Mouse (Mus musculus): ENCODE measurements around the gene Mfrp.
"Not testable (repeated sequence)": the region's sequence is repeated elsewhere in the genome, so short reads cannot be mapped to it uniquely, and the experiment has no call there.

The Mfrp gene

GRCm38 (mm10) chr9:44106596-44106995, 5.1 kb downstream of the Mfrp start:
- DNase-seq = no peak

- peak; percentile 91 for DNase-seq
Observed at GRCm38 (mm10) chr9:44107110-44107509, 5.6 kb downstream of the Mfrp start, which contains the start of gene C1qtnf5. TSS of gene C1qtnf5 (plus strand) at chr9:44107245.

DNA sequence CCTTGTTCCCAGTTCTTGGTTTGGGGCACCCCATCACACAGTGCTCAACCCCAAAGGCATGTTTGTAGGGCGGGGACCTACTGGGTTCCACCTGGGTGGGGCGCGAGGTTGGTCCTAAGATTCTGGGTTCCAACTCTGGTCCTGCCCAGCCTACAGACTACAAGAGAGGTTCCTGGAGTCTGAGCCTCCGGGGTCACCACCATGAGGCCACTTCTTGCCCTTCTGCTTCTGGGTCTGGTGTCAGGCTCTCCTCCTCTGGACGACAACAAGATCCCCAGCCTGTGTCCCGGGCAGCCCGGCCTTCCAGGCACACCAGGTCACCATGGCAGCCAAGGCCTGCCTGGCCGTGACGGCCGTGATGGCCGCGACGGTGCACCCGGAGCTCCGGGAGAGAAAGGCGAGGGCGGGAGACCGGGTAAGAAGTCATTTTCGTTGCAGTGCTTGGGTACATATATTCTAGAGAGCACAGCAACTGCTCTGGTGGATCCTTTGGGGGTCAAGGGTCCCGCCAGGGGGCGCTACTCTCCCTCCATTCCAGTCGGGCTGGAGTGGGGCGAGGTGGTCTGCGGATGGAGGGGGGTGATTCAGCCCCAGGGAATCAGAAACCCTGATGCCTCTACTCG, 6.1 kb downstream of the Mfrp start:
- DNase-seq = no peak

GRCm38 (mm10) chr9:44108269-44109055, 6.9 kb downstream of the Mfrp start:
- DNase-seq = no peak

DNA sequence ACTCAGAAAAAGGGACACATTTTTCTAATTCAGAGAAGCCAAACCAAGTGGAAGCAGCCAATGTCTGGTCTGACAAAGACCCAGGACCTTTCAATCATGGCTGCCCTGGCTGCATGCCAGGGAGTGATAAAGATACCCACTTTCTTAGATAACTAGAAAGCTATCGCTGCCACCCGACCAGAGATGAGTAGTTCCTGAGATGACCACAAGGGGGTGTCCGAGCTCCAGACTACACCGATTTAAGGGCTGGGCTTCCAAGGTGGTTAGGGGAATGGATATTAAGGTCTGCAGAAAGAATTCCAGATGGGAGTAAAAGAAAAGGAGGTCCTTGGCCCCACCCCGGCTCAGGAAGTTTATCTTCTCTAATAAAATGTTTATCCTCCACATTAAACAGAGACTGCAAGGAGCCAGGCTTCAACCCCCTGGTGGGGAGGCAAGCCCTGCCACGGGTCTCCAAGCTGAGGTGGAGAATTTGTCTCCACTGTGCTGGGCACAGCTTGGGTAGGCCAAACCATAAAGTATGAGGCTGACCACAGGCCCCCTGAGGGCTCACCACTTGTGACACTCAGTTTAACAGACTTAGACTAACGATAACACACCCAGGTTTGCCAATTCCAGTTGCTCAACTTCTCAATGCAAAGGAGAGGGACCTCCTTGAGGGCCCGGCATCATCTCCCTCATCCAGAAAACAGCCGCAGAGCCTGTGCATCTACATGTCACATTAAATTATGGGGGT, 8.0 kb downstream of the Mfrp start:
- DNase-seq = peak; percentile 82

DNA sequence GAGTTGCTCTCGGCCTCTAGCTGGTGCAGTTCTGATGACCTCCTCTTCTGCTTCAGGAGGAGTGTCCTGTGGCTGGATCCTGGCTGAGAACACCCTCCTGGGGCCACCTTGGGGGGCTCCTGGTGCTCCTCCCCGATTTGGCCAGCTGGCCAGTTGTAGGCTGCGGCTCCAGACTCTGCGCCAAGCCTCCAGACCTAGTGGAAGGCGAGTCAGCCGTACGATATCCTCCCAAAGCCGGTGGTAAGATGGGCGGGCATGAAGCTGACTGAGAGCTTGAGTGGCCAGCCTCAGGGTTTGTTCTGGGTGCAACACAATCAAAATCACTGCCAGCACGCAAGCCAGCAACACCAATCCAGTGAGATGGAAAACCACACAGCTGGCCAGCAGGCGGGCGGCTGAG, 10.4 kb downstream of the Mfrp start:
- DNase-seq = not testable (repeated sequence)

DNA sequence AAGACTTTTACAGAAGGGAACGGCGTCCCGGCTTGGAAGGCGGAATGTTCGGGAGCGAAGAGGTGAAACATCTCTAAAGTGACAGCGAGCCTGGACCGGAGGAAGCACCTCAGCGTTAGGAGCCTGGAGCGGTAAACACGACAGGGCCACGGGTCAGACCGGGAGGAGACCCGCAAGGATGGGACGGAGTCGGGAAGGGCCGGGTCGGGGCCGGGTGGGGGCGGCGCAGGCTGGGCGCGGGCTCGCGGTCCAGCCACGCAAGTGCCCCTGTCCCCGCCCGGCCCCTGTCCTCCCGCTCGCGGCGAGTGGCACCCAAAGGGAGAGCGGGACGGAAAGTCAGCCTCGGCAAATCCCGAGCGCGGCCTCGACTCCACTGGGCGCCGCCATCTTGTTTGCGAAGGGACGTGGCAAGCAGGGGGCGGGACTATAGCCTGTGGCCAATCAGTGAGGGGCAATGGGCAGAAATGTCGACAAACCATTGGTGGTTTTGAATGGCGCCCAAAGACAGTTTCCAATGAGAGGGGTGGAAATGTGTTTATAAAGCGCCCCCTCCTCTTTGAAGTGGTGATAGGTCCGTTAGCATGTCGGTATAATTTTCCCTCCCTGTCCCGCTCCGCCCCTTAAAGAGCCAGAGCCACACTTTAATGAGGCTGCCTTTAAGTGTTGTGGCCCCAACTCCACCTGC, 11.7 kb downstream of the Mfrp start, which contains the start of the genes Gm49380 and Rnf26:
Gm49380 (minus strand) TSS at position 396 of the 685 bp plus-strand sequence.
Rnf26 (minus strand) TSS at position 413 of the 685 bp plus-strand sequence.
- peak; percentile 97 for DNase-seq

- no peak for DNase-seq
Observed at GRCm38 (mm10) chr9:44114453-44114852, 12.9 kb downstream of the Mfrp start.

- no peak for DNase-seq
Observed at GRCm38 (mm10) chr9:44115599-44115998, 14.1 kb downstream of the Mfrp start.

DNA sequence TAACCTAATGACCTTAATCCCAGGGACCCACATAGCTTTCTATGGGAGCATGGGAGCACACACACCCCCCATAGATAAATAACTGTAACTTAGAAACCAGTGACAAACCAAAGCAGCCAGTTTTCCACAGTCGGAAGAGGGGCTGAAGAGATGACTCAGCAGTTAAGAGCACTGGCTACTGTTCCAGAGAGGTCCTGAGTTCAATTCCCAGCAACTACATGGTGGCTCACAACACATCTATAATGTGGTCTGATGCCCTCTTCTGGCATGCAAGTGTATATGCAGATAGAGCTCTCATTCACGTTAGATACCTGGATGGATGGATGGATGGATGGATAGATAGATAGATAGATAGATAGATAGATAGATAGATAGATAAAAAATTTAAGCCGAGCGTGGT, 14.7 kb downstream of the Mfrp start:
- DNase-seq = no peak

DNA sequence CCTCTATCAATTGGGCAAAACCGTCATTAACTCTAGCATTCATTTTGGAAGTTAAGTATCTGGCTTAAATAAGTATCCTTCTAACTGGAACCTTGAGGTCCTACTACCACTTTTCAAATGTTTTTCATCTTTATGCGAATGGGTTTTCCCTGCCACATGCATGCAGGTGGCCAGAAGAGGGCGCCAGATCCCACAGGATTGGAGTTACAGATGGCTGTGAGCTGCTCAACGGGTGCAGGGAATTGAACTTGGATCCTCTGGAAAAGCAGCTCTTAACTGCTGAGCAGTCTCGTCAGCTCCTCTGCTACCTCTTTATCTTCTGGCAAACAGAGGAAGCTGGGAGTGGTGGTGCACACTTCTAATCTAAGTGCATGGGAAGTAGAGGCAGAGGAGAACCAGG, 17.5 kb downstream of the Mfrp start:
- DNase-seq = no peak

GRCm38 (mm10) chr9:44119948-44120465, 18.5 kb downstream of the Mfrp start:
- no peak for DNase-seq

DNA sequence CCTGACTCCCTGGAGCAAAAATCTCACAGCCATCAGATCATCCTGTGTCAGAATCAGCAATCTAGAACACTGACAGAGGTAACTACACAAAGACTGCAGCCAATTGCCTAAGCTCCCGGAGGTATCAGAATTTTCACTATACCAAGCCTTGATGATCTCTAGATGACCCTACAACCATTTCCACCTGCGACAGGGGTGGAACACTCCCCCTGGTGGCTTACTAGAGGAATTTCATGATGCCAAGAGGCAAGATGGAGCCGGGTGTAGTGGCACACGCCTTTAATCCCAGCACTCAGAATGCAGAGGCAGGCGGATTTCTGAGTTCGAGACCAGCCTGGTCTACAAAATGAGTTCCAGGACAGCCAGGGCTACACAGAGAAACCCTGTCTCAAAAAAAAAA, 22.8 kb downstream of the Mfrp start:
- DNase-seq = no peak

DNA sequence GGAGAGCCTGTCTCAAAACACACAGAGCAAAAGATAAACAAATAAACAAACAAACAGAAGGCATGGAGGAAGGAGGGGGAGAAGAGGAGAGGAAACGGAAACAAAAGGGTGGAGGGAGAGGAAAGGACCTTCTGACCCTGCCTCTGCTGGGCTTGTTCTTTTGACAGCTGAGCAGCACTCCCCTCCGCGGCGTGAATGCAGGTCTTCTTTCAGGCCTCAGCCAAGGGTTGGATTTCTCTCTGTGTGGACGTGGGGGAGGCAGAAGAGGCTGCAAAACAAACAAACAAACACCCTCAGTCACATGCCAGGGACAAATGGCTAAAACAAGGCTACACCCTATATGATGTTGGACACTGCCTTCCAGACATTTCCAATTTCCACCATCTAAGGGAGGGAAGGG, 23.5 kb downstream of the Mfrp start:
- no peak for DNase-seq

DNA sequence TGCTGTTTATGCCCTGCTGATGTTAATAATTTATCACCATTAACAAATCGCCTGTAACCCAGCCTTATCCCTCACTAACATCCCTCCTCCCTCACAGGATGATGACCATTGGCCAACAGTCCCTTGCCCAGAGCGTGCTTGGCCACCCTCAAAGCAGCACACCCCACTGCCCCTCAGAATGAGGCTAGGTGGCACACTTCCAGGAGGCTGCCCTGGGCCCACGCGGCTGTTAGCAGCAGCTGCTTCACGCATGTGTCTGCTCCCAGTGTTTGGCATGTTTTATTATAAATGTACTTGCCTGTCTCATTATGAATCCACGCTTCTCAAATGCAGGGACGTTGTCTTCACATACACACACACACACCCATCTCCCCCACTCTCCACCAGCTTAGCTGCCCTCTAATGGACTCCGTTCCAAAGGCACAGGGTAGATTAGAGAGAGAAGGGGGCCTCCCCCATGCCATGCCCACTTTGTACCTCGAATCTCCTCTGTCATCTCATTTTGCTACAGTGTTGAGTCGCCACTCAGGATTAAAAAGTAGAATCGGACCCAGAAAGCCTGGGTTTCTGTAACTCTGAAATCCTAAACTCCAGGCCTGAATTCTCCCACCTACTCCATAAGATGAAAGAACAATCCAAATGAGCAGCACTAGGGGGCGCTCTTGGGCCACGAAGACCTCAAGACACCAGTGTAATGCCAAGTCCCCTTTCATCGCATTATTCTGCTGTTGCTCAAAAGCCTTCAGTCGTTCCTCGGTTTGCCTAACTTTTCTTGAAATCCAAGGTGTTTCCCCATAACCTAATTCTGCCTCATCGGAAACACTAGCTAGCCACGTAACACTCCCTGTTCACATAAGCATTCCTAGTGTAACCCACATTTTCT, 24.3 kb downstream of the Mfrp start:
- peak; percentile 93 for DNase-seq

- DNase-seq = no peak
Observed at GRCm38 (mm10) chr9:44126746-44127145, 25.2 kb downstream of the Mfrp start.

DNA sequence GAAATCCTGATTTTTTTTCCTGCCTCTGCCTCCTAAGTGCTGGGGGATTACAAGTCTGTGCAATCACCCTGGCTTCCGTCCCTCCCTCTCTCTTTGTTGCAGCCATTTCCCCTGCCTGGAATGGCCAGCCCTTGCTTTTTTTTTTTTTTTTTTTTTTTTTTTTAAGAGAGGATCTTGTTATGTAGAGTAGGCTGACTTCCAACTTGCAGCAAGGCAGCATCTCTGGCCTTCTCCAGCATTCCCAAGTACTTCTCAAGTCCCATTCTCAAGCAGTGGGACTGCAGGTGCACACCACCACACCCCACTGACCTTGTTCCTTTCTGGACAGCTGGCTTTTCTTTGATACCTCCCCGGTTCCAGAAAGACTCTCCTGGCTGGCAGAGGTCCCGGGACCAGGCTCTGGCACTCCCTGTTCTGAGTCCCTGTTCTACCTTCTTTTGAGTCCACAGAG, 25.8 kb downstream of the Mfrp start:
- peak; percentile 54 for DNase-seq

- DNase-seq = no peak
Observed at GRCm38 (mm10) chr9:44129633-44130032, 28.1 kb downstream of the Mfrp start.

- peak; percentile 91 for DNase-seq
Observed at GRCm38 (mm10) chr9:44130034-44130433, 28.5 kb downstream of the Mfrp start.

DNA sequence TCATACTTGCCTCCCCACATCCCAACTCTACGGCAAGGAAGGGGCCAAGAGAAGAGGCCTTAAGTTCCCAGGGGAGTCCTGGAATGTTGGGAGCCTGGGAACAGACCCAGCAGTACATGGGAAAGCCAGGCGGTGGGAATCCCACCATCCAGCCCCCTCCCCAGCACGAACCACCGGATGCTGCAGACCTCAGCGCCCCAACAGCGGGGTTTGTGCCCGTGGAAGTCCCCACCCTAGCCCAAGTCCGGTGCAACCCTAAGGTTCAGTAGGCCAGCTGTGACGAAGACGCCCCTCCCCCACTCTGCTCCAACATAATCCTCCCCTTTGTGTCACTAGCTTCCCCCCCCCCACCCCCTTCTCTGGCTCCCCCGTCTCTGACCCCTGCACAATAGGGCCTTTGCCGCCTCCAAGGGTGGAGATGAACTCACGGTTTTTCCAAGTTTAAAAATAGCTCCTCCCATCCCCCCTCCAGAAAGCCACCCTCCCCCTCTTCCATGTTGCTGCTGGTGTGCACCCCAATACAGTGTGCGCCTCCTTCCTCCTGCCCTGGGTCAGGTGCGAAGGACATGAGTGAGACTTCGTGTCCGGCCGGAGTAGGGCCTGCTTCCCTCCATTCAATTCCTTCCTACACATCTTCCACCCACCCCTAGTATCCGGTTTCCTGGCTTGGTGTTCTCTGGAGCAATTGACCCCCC, 29.2 kb downstream of the Mfrp start:
- peak; percentile 77 for DNase-seq

DNA sequence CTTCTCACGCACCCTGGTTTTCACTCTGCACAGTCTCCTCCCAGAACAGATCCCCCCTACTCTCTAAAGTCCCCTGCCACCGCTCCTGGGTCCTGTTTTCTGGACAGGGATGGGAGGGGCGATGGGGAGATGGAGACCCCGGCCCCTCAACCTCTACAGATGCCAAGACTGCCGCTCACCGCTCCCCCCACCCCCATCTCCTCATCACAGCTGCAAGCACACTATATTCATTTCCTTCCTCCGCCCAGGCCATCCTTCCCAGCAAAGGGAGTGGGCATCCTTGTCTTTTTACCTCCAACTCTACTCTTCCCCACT, 29.7 kb downstream of the Mfrp start:
- no peak for DNase-seq

Data from kidney, postnatal 14 days (tissue).